Mouse (Mus musculus) lung, adult 2 months (tissue): Measurements from ENCODE around the gene Zc3h7b. TPM values are rescaled to one million over a fixed set of nuclear protein-coding genes. Genes with fewer than 3 reads are reported as not detected.

ENCODE experiments used
- DNase-seq: peaks from one replicate; pipeline ENCODE4 v3.0.0; 2022
- H3K4me1 ChIP-seq: fragments of 200-500 bp; 2 replicates; pipeline ENCODE4 v1.6.1; 2011; ENCODE audit warnings: low read length; ENCODE audit not compliant: control insufficient read depth, insufficient read depth
- H3K4me3 ChIP-seq: fragments of 200-500 bp; replicated peaks from 2 replicates; pipeline ENCODE3; 2011; ENCODE audit warnings: low read depth, mild to moderate bottlenecking, control low read depth, low read length; ENCODE audit errors: extremely low read depth
- CTCF ChIP-seq: fragments of 200-500 bp; IDR thresholded peaks from 2 replicates; pipeline ENCODE4 v1.5.1; 2011; ENCODE audit warnings: mild to moderate bottlenecking, low read length, control low read depth; ENCODE audit not compliant: insufficient read depth
- POLR2A ChIP-seq: fragments of 200-500 bp; IDR thresholded peaks from 2 replicates; pipeline ENCODE4 v1.6.1; 2011; ENCODE audit warnings: low read depth, mild to moderate bottlenecking, control low read depth, low read length, borderline replicate concordance; ENCODE audit errors: extremely low read depth
- WGBS: fragments of 180-500 bp; shearing (Covaris S2); methylation state at CpG from one replicate; pipeline ENCODE4 v1.1.7; 2018; 5-methylcytosine and 5-hydroxymethylcytosine counted together
- polyA plus RNA-seq: library from polyadenylated mRNA; depleted of rRNA; stranded (reverse); fragments of >200 nt; gene quantifications from 2 replicates; pipeline ENCODE4 v1.2.3, GENCODE M21; 2012

The Zc3h7b gene
- polyA plus RNA-seq, 1 experiment = 52.4 TPM

DNA sequence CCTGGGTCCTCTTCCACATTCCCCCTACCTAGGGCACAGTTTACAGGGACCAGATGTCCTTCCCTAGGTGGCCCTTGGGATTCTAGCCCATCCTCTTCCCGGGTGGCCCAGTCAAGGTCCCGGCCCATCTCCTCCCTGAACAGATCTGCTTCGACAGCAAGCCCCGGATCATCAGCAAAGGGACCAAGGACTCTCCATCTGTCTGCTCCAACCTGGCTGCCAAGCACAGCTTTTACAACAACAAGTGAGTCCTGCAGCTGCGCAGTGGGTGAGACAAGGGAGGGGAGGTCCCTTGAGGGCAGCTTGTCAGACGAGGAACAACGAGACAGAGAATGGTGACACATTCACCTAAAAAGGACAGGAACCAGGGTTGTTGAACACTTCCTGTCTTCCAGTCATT lies 37.0 kb downstream of the Zc3h7b start:
- DNase-seq = no peak
- Histone ChIP-seq H3K4me3 (no peak overlapping the region), H3K4me1 (no peaks in the 10 kb centered on the region)
- TF ChIP-seq POLR2A (no peak), CTCF (no peak)
- 73% methylated on average over 7 of the region's 7 CpGs for WGBS

DNA sequence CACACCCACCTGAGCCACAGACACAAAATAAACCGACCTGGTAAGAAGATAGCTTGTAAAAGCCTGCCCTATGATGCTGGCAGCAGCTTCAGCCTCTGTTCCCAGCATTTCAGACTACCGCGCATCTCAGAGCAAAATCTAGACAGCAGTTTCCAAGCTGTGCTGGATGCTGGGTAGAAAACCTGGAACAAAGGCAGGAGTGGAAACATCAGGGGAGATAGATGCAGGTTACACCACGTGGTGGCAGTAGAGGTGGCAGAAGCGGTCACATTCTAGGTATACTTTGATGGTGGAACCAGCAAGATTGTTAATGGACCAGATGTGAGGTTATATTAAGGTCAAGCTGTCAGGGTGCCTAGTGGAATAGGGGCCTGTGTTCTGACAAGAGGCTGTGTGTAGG lies 39.9 kb downstream of the Zc3h7b start:
- DNase-seq = no peak
- TF ChIP-seq POLR2A (no peak), CTCF (no peak)
- WGBS = 69% methylated on average over 5 of the region's 5 CpGs
- Histone ChIP-seq H3K4me1 (no peaks in the 10 kb centered on the region), H3K4me3 (no peak overlapping the region)

DNA sequence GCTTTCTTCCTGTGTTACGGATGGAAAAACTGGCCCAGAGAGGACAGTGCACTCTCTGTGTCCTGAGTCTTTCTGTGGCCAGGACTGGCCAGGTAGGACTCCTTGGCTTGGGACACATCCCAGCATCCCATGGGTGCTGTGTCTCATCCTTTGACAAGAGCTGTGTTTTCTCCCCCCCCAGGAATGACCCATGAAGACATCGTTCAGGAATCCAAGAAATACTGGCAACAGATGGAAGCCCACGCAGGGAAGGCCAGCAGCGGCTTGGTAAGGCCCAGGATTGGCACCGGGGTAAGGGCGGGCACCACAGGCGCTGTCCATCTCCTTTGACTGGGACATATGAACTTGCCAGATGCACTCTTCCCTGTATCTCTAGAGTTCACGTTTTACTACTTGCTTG lies 40.8 kb downstream of the Zc3h7b start:
- DNase-seq = no peak
- TF ChIP-seq CTCF = no peak
- TF ChIP-seq POLR2A = no peak
- 95% methylated on average over 8 of the region's 8 CpGs for WGBS
- H3K4me1 ChIP-seq = no peaks in the 10 kb centered on the region
- H3K4me3 ChIP-seq = no peak overlapping the region

DNA sequence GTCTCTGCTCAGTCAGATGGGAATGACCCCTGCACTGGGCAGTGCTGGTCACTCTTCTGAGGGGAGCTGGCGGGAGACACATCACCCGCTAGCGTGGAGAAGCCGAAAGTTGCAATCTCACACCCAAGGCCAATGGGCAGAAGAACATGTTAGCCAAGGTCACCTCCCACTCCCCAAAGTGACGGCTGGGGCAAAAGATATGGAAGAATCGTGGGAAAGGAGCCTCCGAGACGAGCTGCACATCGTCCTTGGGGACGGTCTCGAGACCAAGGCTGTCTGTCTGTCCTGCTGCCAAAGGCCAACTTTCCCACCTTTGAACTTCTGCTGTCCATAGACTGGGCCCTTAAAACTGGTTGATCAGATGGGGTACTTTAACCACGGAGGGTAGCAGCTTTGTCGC lies 42.7 kb downstream of the Zc3h7b start:
- no peak for TF ChIP-seq POLR2A
- no peak for TF ChIP-seq CTCF
- no peak for DNase-seq
- 96% methylated on average over 13 of the region's 13 CpGs for WGBS
- H3K4me1 ChIP-seq = no peaks in the 10 kb centered on the region
- H3K4me3 ChIP-seq = no peak overlapping the region

DNA sequence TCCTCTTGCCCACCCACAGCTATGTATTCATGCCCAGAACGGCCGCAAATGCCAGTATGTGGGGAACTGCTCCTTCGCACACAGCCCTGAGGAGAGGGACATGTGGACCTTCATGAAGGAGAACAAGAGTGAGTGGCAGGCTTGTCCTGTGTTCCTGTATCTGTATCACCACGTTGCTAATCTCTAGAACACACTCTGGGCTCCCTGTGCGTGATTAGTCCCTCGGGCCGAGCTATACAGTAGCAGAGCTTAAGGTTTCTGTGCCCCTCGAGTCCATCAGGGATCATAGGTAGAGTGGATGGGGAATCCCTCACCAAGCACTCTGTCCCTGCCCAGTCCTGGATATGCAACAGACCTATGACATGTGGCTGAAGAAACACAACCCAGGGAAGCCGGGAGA lies 47.6 kb downstream of the Zc3h7b start:
- WGBS = 92% methylated on average over 9 of the region's 9 CpGs
- Histone ChIP-seq H3K4me3 (no peak overlapping the region), H3K4me1 (no peaks in the 10 kb centered on the region)
- TF ChIP-seq POLR2A (no peak), CTCF (no peak)
- no peak for DNase-seq

DNA sequence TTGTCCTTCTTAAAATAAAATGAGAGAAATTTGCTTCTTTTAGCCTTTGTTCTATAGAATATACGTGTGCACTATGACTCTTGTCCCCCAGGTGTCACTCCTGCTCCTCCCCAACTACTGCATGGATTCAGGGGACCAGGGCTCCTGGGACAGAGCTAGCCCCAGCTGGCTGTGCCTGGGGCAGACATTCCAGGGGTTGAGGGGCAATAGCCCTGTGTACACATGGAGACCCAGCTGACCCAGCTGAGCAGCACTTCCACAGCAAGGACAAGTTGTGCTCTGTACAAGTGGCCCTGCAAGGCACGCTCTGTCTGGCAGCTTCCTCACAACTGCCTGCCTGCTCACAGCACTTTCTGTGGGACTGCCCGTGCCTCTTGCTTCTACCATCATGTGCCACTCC lies 51.4 kb downstream of the Zc3h7b start:
- Histone ChIP-seq H3K4me1 (no peaks in the 10 kb centered on the region; the same call in 1 of the 2 replicates), H3K4me3 (no peak overlapping the region)
- 52% methylated on average over 3 of the region's 3 CpGs for WGBS
- TF ChIP-seq POLR2A (peak; percentile 21; the same call in 1 of the 2 replicates), CTCF (peak; percentile 61; the same call in 1 of the 2 replicates)
- peak; percentile 62 for DNase-seq

DNA sequence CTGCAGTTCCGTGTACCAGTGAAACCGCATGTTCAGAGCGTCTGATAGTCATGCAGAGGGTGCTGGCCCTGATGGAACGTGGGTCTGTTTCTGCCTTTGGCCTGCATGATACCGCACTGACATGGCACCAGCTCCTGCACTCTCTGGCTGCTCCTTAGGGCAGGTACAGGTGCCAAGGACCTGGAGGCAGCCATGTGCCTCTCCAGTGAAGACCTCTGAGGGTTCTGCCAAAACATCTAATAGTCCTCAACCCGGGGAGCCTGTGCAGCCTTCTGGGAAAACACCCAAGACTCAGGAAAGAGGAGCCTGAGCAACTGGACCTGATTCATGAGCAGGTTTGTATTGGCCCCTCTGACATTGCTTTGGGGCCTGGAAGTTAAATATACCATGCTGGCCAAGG lies 53.0 kb downstream of the Zc3h7b start:
- peaks cover 2% of the 10 kb centered on the region; the same call in 1 of the 2 replicates for H3K4me1 ChIP-seq
- H3K4me3 ChIP-seq = no peak overlapping the region
- WGBS = 58% methylated on average over 6 of the region's 6 CpGs
- DNase-seq = no peak
- no peak for TF ChIP-seq POLR2A
- TF ChIP-seq CTCF = no peak

DNA sequence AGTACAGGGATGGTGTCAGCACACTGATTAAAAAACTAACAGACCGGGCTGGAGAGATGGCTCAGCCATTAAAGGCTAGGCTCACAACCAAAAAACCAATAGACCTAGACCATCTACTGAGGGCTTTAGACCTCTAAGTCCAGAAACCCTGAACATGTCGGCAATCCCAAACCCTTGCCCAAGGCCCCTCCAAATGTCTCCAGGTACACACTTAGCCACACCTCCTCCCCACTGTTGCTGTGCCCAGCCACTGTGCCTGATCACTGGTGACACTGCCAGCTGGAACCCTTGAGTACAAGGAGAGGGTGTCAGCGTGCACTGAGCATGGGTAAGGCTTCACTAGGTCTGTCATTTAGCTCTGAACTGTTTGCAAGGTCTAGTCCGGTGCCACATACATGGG lies 53.6 kb downstream of the Zc3h7b start:
- DNase-seq = no peak
- no peak for TF ChIP-seq POLR2A
- TF ChIP-seq CTCF = no peak
- peaks cover 2% of the 10 kb centered on the region; the same call in 1 of the 2 replicates for H3K4me1 ChIP-seq
- no peak overlapping the region for H3K4me3 ChIP-seq
- 84% methylated on average over 4 of the region's 4 CpGs for WGBS

DNA sequence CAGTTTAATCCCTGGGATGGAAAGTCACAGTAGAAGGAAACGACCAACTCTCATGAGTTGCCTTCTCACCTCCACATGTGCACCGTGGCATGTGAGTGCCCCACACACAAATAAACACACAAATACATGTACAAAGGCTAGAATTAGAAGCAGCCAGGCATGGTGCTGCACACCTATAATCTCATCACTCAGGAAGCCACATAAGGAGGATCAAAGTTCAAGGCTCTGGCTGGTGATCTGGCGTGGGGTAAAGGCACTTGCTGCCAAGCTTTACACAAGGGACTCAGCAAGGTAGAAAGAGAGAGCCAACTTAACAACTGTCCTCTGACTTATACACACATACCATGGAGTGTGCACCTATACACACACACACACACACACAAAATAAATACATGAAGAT lies 55.5 kb downstream of the Zc3h7b start:
- TF ChIP-seq POLR2A = no peak
- no peak for TF ChIP-seq CTCF
- peaks cover 15% of the 10 kb centered on the region for H3K4me1 ChIP-seq
- H3K4me3 ChIP-seq = no peak overlapping the region
- DNase-seq = no peak
- 62% methylated on average over 3 of the region's 3 CpGs for WGBS

DNA sequence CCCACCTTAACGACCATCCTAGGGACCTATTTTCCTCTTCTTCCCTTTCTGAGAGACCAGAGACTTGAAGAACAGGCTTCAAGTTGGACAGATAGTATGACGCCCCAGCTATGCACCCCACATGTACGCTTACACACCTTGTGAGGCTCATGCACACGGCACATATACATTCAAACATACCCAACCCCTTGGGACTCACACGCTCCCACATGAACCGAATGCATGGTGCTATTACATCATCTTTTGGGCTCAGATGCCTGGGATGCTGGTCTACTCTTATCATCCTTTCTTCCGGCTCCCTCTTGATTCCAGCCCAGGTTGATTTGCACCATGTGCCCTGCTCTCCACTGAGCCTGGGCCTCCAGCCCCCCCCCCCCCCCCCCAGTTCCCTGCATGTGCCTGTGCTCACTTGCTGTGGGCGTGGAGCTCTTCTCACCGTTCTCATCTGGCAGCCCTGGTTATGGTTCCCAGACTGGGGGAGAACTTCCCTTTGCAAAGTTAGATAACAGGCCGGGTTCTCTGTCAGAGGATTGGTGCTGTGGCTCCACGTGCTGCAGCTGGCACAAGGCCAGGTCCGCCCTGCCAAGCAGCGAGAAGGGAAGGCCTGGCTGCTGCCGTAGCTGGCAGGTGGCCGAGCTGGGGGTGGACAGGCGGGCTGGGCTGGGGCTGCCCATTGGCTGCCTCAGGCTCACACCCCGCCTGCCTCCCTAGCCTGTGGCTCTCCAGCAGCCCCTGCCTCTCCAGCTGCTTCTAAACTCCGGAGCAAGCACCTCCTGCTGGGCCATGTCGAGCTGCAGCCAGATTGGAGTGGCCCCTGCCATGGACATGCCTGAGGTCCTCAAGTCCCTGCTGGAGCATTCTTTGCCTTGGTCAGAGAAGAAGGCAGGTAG lies 57.4 kb downstream of the Zc3h7b start, which contains the start of gene Tef:
TSS of gene Tef (plus strand) at position 421 of the 890 bp plus-strand sequence.
- WGBS = 13% methylated on average over 19 of the region's 19 CpGs
- H3K4me3 ChIP-seq = peak within 1 kb of the TSS; percentile 74
- TF ChIP-seq POLR2A = peak; percentile 81; the same call in 1 of the 2 replicates
- TF ChIP-seq CTCF = no peak
- H3K4me1 ChIP-seq = peaks cover 30% of the 10 kb centered on the region
- peak; percentile 99 for DNase-seq
